Mouse (Mus musculus): ENCODE measurements at regions not wholly inside any gene's neighbourhood (a gene's known extent, or its start where the extent isn't known, plus 50 kb on each side); places are given as distances from the start of the nearest gene placed in this dataset.

GRCm38 (mm10) chr11:114198317-114199032 lies 131.6 kb upstream of the Sdk2 start:
- TF ChIP-seq POLR2A (IDR thresholded peaks at IDR 0.05; ENCODE audit: control insufficient read depth, low read depth, low read length) (no peak), CTCF (IDR thresholded peaks at IDR 0.05; ENCODE audit: control insufficient read depth, insufficient read depth, insufficient replicate concordance, low read depth, low read length) (no peak)
